Mouse (Mus musculus) kidney, postnatal 4 days (tissue): ENCODE measurements around the gene Rtn2.
A peak's percentile ranks its signal among the peaks of the same experiment; 100 is the strongest.

Source experiments
- DNase-seq, 2 experiments: peaks; one replicate each; pipeline ENCODE4 v3.0.0; 2021; ENCODE audit warnings: mixed read lengths in 2 of 2

Rtn2 gene

DNA sequence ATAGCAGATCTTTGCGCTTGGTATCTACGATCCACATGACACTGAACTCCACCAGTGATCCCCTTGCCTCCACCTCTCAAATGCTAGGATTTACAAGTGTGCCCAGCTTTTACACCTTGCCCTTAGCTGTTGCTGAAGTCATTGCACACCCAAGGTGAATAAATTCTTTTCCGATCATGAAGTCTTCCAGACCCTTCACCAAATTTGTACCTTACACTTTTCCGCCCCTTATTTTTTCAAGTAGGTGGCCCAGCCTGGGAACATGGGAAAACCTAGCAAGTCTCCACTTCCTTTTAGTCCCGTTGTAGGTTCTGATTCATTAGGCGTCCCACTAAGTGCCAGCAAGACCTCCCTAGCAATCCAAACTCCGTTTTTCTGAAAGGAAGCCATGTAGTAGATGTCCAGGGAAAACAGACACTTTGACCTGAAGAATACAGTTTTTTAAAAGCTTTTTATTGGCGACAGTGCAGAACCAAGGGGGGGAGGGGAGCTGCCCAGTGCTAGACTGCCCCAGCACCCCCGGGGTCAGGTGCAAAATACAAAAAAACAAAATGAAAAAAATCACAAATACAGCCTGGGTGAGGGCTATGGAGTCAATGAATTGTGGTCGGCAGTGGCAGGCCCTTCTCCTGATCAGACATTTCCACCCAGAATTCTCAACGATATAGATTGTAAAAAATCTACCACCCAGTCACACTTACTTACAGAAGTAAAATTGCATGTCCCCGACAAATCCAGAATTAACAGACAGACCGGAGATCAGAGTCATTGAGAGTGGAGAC, 20.0 kb downstream of the Rtn2 start:
- DNase-seq = no peak

DNA sequence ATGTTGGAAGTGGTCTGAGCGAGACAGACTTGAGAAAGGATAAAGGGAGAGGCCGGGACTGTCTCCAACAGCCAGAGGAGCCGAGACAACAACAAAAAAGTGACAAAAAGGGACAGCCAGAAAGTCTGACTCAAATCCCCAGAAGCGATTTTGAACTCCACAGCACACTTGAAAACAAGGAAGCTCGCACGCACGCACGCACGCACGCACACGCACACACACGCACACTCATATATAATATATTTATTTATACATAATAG, 20.6 kb downstream of the Rtn2 start:
- no peak for DNase-seq

DNA sequence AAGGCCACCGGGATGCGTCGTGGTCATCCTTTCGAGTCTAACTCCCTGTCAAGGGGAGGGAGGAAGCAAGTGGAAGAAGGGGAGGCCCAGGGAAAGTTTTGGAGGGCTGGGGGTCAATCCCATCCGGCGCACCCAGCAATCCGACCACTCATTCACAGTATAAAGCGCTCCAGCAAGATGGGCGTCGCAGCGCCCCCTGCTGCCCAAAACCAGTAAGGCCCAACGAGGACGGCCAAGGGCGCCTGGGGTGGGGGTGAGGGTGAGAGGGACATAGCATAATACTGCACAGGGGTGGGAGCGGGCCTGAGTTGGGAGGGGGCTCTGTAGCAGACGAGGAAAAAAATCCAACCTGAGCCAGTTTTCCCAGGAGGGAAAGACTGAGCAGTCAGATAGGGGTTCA, 21.3 kb downstream of the Rtn2 start:
- peak; percentile 85 to 88 for DNase-seq

DNA sequence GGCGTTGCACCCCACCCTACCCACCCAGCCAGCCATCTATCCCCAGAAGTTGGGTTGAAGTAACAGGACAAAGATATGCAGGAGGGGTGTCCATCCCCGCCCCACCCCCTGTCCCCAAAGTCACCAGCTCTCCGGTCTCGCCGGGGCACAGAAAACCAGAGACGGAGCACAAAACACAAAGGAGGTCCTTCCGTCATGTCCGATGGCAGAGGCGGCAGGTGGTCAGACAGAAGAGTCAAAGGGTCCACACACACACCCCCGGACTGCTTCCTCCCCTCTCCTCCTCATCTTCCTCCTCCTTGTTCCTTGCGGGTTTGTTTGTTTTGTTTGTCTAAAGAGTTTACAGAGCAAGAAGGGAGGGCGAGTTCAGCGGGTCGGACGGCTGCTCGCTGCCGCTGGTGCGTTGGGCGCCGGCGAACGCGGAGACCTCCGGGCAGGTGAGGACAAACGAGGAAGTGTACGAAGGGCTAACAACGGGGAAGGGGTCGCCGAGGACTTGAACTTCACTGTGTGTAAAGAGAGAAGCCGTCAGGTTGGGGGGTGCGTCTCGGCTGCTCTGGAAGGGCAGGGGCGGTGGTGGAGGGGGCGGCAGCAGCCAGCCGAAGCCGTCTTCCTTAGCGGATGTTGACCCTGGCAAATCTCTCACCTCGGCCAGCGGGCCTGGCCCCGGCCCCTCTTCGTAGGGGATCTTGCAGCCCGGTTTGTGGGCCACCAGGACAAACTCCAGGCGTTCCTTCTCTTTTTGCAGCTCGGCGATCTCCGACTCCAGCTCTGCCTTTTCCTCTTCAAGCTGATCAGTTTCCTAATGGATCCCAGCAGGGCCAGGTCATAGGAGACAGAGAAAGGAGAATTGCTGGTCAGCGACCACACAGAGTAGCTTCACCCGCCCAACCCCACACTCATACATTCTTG, 22.3 kb downstream of the Rtn2 start:
- DNase-seq = peak; percentile 20 to 38

DNA sequence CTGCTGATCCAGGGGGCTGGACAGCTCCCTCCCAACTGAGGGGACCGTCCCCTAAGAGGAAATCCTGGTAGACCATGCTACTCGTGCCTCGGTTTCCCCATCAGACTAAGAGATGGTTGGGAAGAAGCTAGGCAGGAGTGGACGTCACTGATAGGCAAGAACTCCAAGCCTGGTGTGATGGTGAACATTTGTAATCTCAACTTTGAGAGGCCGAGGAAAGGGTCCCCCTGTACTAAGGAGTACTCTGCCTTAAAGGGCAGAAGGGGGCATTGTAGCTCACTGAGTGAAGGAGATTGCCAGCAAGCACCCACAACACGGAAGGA, 22.9 kb downstream of the Rtn2 start:
- no peak for DNase-seq

DNA sequence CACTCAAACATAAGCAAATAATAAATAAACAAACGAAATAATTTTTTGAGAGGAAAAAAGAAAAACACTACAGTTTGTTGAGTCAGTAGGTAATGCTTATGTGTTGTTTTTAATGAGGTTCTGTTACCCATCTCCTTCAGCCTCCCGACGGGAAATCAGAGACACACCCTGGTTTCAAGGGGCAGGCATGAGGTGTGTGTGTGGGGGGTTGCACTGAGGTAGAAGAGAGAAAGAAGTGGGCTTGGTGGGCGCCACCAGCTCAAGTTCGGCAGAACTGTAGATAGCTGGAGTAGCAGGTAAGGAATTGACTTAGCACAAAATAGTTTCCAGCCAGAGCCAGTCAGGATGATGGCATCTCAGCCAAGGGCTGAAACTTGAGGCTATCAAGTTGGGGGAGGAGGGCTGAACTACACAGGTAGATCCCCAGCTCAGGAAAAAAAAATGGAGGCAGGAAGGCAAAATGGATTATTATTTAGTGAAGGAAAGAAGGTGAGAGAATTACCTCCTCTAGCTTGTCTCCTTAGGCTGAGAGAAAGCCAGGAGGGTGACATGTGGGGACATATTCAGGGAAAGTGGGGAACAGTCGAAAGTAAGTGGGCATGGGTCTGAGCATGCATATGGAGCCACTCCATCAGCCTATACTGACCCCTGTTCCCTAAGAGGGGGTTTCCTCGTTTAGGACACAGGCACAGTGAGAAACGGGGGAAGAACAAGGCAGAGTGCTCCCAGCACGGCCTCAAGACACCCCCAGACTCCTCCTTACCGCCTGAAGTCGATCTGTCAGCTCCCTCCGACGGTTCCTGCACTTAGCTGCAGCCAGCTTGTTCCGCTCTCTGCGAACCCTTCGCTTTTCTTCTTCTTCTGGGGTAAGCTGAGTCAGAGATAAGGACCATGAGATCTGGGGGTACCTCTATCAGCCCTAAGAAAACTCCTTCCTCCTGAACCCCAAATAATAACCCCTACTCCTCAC, 23.7 kb downstream of the Rtn2 start:
- DNase-seq = no peak

DNA sequence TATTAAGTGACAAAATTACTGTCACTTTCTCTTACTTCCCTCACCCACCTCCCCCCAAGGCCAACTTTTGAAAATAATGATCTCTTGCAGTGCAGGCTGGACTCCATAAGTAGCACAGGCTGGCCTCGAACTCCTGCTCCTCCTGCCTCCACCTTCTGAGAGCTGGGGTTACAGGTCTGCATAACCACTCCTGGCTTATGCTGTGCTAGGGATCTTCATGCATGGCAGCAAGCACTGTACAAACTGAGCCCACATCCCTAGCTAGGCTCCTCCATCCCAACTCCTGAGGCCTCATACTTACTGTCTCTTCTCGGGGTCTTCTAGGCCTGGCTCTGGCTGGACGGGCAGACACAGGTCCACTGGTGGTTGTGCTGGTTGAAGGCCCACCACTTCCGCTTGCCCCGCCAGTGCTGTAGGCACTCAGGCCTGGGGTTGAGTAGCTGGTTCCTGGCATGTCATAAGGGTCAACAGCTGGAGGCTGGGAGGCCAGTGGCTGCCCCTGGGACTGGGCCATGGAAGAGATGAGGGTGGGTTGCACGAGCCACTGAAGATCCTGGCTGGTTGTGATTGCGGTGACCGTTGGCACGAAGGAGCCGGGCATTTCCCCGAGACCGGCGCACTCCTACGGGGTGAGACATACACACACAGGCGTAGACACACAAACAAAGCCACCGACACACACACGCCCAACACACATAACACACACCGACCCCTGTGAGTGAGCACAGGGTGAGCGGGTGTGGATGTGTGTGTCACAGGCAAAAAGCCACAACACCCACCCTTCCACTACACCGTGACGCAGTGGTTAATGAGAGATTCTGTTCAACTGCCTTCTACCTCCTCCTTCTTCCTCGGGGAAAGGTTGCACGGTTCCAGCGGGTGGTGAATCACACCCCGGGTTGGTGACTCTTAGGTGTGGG, 24.7 kb downstream of the Rtn2 start:
- no peak for DNase-seq

DNA sequence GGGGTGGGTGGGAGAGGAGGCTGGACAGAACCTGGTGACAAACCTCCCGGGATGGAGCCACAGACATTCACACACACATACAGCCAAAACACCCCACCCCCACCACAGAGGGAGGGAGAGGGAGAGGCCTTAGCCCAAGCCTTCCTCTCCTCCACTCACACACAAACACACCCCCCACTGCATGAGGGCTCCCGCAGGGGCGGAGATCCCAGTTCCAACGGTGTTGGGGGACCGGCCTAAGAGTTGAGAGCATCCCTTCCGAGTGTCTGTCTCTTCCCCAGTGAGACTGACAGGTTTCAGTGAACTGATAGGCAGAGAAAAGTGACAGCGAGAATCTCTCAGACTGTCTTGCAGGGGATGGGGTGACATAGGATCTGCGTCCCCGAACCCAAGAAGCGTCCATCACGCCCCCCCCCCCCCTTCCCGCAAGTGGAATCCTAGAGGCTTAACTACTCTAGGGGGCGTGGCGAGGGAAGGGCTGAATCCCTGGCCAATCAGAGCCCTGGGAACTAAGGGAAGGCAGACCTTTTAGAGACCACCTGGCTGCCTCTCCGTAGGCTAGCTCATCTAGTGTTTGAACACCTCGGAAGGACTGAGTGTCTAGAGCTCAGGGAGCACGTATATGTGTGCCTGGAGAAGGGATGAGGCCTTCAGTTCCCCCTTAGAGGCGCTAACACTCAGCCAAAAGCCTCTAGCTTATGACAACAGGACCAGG, 25.5 kb downstream of the Rtn2 start:
- DNase-seq = peak; percentile 82 to 89

DNA sequence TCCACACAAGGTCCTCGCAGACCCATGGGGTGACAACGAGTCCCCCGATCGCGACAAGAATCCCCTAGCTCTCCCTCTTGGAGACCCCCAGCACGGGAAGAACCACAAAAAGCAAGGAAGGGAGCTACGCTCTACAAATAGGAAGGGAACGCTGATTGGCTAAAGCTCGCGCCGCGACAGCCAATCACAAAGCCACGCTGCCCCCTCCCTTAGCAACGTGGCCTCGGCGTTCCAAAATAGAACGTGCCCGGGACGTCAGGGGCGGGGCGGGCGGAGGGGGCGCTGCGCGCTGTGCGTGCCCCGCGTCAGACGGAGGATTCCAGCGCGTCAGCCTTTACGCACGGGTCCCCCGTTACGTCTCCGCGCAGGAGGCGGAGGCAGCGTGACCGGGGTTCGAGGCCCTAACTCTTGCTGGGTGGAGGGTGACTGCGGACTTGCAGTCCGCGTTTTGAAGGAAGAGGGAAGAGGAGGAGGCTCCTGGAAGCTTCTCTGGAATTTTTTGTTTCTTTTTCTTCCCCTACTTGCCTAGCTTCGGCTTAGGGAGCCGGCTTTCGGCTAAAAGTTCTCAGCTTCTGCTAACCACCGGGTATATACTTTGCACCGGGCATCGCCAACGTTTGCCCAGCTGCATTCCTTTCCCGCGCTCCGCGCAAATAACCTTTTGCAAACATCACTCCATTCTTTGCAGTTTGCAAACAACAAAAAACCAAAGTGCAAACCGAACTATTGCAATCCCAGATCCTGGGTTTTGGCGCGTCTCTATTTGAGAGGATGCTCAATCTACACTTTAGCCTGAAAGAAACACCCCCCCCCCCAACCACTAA, 26.2 kb downstream of the Rtn2 start:
- peak; percentile 96 to 97 for DNase-seq

DNA sequence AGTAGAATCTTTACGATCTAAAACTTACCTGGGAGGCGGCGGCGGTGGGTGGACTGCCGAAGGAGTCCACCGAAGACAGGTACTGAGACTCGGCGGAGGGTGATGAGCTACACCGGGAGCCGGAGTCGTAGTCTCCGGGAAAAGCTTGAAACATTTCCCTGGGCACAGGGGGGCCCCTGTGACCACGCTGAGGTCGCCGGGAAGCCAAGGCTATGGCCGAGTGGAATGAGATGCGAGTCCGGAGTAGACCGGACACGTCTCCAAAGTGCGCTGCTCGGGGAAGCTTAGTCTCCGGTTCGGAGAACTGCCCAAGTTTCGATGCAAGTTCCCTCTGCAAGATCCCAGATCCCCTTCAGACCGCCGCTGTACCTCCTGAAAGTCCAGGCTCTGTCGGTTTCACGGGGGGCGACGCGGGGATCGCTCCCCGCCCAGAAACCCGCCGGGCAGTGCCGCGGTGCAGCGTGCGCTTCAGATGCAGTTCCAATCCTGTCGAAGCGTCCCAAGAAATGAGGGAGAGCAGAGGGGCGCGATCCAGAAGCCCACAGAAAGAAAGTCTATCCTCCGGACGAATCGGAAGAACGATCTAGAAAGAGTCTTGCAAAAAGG, 27.0 kb downstream of the Rtn2 start:
- DNase-seq = peak in 1 of 2 experiments; percentile 38

DNA sequence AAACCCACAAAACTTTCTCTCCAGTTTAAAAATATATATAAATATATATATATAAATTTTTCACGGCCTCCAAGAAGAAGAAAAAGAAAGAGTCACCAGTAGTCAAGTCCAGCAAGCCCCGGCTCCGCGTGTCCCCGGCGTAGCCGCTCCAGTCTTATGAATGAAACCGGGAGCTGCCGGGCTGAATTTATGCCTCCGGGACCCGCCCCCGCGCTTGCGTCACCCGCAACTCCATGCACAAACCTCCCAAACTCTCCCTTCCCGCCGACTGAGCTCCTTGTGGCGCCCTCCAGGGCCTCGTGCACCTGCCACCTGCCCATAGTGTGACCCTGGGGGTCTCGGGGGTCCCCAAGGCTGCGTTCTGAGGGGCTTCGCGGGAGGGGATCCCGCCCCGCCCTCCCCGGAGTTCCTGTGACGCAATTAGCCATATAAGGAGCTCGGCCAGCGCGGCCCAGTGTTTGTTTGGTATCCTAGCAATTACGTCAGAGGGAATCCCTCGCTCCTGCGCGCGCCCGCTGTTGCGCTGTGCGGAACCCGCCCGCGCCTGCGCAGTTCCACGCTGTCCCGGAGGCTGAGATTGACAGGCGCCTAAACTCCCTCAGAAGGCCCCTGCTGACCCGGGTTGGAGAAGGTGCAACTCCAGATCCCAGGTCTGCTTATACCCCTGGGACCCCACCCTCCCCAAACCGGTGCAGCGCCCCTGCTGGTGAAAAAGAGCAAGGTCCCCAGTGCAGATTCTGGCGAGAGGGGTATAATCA, 27.6 kb downstream of the Rtn2 start, which contains the start of gene Fosb:
Gene Fosb (minus strand): TSS at position 168 of the 758 bp plus-strand sequence.
- peak; percentile 97 to 98 for DNase-seq

DNA sequence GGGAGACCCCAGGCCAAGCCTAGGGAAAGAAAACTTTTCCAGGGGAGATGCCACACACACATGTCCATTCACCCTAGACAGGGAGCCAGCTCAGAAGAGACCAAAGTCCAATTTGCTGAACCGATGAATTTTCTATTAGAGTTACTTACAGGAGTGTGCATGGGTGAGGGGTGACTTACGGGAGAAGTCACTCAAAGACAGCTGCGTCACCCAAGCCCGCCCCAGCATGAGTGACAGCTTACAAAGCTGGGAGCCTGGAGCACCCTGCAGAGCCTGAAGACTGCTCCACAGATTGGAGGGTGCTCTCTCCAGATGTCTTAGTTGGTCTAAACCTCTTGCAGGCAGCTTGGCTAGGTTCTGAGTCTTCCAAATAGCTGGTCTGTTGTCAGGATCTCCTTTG, 29.6 kb downstream of the Rtn2 start:
- no peak for DNase-seq

DNA sequence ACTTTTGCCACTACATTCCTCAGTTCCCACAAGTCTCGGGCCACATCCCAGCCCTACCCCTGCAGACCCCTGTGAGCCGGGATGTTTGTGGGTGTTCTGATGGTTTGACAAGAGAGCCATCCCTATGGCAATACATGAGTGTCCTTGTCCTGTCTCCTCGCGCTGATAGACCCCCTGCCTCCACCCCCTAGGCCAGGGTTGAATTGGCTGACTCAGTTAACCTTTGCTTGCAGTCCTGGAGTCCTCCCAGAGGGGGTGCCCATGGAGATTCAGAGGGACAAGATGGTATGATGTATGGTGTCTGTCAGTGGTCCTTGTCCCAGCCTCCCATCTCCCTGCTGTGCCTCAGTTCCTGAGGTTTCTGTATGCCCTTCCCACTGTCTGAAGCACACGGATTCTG, 31.6 kb downstream of the Rtn2 start:
- DNase-seq = no peak

DNA sequence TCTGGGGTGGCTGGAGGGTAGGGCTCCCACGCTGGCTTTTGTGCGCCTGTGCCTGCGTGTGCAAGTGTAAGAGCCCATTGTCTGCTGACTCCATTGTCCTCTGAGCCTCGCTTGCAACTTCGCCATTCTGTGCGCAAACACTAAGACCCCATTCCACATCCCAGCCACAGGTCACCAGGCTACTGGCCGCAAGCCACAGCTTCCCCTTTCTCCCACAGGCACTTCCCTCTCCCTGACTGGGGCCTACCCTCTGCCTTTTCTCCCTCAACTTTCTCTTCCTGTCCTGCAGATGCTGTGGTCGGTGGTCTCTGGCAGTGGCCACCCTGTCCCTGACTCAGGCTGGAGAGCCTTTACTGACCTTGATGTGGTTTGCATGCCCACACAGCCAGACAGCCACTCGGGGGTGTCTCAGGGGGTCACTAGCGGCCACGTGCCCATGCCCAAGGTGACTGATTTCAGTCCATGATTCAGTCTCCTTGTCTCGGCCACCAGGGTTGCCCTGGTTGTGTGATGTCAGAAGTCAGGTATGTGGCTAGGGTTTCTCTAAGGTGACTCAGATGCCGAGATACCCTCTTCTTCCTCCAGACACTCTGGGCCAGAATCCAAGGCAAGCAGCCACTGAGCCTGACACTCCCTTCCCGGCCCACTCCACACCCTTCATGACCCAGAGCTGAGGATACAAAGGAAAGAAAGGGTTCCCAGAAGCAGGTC, 34.2 kb downstream of the Rtn2 start:
- no peak for DNase-seq

DNA sequence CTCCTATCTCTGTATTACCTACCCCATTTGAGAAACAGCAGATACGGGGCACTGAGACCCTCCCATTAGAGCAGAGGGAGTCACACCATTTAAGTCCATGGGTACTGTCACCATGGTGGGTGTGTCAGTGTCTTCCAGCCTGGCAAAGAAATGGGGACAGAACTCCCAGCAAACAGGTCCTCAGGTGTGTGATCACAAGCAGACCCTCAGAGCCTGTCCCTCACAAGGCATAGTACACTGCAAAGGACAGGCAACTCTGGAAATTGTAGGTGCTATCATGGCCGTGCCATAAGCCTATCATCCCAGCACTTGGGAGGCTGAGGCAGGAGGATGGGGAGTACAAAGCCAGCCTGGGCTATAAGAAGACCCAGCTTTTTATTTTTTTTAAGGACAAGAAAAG, 35.8 kb downstream of the Rtn2 start:
- DNase-seq = no peak

DNA sequence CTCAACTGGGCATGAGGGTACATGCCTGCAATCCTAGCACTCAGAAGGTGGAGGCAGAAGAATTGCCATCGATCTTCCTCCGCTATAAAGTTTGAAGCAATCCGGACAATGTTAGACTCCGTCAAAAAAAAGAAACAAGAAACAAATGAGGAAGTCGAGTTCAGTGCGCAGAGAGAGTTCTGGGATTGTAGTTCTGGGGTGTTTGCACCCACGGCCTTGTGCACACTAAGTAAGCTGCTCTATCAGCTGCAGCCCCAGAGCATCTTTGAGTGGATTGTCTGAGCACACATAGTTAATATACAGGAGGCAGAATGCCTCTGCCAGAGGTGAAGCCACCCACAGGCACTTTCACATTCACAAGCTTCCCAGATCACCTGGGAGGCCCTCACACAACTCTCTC, 36.3 kb downstream of the Rtn2 start:
- DNase-seq = no peak

DNA sequence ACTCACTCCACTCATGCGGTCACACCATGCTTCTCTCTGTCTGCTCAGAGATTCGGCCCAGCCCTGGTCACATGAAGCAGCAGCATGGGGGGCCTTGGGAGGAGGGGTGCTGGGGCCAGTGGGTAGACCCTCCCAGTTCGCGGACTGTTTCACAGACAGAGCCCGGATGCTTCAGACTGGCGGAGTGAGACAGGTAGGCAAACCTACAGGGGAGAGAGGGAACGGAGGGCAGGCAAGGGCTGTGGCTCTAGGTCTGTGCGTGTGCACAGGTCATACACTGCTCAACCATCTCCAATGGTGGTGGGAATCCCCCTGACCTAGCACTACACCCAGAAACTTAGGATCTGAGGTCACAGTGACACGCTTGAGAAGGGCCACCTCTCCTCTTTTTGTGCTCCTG, 37.0 kb downstream of the Rtn2 start:
- DNase-seq = peak in 1 of 2 experiments; percentile 32

DNA sequence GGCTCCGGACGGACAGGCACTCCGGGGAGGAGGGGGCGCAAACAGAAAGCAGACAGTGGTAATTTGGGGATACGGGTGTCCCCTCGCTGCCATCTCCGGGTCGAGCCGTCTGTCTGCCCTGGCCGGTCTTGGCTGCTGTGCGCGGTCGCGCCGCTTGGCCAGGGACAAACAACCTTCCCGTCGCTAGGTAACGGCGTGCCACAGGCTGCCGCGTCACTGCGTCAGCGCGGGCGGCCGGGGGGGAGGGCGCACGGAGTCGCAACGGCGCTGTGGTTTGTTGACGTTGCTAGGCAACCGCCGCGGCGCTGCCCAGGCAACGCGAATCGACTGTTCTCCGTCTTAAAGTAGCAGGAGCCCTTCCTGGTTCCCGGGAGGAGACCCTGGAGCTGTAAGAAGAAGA, 37.5 kb downstream of the Rtn2 start:
- peak; percentile 97 to 99 for DNase-seq

DNA sequence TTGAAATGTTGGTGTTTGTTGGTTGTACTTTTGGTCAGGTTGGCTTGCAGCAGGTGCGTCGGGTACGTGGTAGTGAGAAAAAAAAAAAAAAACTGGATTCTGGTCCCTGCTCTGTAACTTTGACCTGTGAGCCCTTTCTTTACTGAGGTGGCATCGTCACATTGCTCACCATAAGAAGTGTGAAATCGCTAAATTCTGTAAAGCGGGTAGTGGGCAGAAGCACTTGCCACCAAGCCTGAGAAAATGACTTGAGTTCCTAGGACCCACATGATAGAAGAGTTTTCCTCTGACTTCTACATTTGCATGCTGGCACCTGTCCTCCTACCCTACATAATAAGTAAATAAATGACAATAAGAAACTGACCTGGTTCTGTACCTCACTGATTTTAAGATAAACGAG, 38.2 kb downstream of the Rtn2 start:
- DNase-seq = no peak
